Mouse (Mus musculus): Measurements from ENCODE around the gene Fat1.

Fat1 gene

GRCm38 (mm10) chr8:44934850-44935497 lies at the start of gene Fat1:
Gene Fat1, plus strand, starts transcription at chr8:44935447.
- peak; percentile 87 for DNase-seq

GRCm38 (mm10) chr8:44894626-44895025 lies 40.6 kb upstream of the Fat1 start:
- DNase-seq, result no peak

GRCm38 (mm10) chr8:44899575-44899991 lies 35.7 kb upstream of the Fat1 start:
- DNase-seq, result no peak

- DNase-seq, result no peak
Observed at GRCm38 (mm10) chr8:44911126-44911903, 23.9 kb upstream of the Fat1 start.

- no peak for DNase-seq
Observed at GRCm38 (mm10) chr8:44919487-44920082, 15.7 kb upstream of the Fat1 start.

GRCm38 (mm10) chr8:44920379-44921032 lies 14.7 kb upstream of the Fat1 start:
- no peak for DNase-seq

- DNase-seq, result no peak
Observed at GRCm38 (mm10) chr8:44924995-44925394, 10.3 kb upstream of the Fat1 start.

- no peak for DNase-seq
Observed at GRCm38 (mm10) chr8:44930058-44930457, 5.2 kb upstream of the Fat1 start.

GRCm38 (mm10) chr8:44932546-44933342 lies 2.5 kb upstream of the Fat1 start:
- DNase-seq, result no peak

- DNase-seq, result no peak
Observed at GRCm38 (mm10) chr8:44933478-44933877, 1.8 kb upstream of the Fat1 start.

- DNase-seq, result no peak
Observed at GRCm38 (mm10) chr8:44934416-44934815, 831 bp upstream of the Fat1 start.

- DNase-seq, result peak; percentile 88
Observed at GRCm38 (mm10) chr8:44935741-44936140, 494 bp downstream of the Fat1 start.

- DNase-seq, result no peak
Observed at GRCm38 (mm10) chr8:44936481-44936961, 1.3 kb downstream of the Fat1 start.

GRCm38 (mm10) chr8:44937141-44937825 lies 2.0 kb downstream of the Fat1 start:
- peak; percentile 68 for DNase-seq

- DNase-seq, result peak; percentile 91
Observed at GRCm38 (mm10) chr8:44937905-44938642, 2.8 kb downstream of the Fat1 start.

GRCm38 (mm10) chr8:44938643-44938979 lies 3.4 kb downstream of the Fat1 start:
- DNase-seq, result no peak

GRCm38 (mm10) chr8:44945577-44945976 lies 10.3 kb downstream of the Fat1 start:
- DNase-seq, result no peak

GRCm38 (mm10) chr8:44948597-44948996 lies 13.3 kb downstream of the Fat1 start:
- no peak for DNase-seq

GRCm38 (mm10) chr8:44960455-44960854 lies 25.2 kb downstream of the Fat1 start:
- DNase-seq, result no peak

- no peak for DNase-seq
Observed at GRCm38 (mm10) chr8:44960906-44961305, 25.7 kb downstream of the Fat1 start.

- no peak for DNase-seq
Observed at GRCm38 (mm10) chr8:44961492-44961891, 26.2 kb downstream of the Fat1 start.
